8 mouse cellular contexts compared by ENCODE assay signal in genomic region chr11:58301057-58301456, GRCm38 (mm10). TPM values are rescaled to one million over a fixed set of nuclear protein-coding genes. Genes with fewer than 3 reads are reported as not detected.
DNase-seq lines count a peak whose midpoint lies in the region; ATAC-seq and TF ChIP-seq lines count a peak whose summit lies in the region.

No protein-coding gene starts in this region.

- no peaks in the 10 kb centered on the region for H3K27me3 ChIP-seq in heart, embryonic 11.5 days (ENCODE audit: control insufficient read depth, insufficient read depth, low read length)
- no peaks in the 10 kb centered on the region for H3K27me3 ChIP-seq in kidney, embryonic 15.5 days
- no peaks in the 10 kb centered on the region for H3K27me3 ChIP-seq in midbrain, postnatal 0 days (ENCODE audit: insufficient read depth, low read length)
- no peaks in the 10 kb centered on the region for H3K27me3 ChIP-seq in stomach, embryonic 14.5 days (ENCODE audit: control insufficient read depth, insufficient read depth, low read length)

- peaks cover 4% of the 10 kb centered on the region; the same call in 1 of the 2 replicates for H3K4me1 ChIP-seq in bone marrow macrophage, adult 2 months (ENCODE audit: control insufficient read depth, insufficient read depth, low read length)
- no peaks in the 10 kb centered on the region for H3K4me1 ChIP-seq in heart, embryonic 11.5 days (ENCODE audit: control insufficient read depth, insufficient read depth, low read length)
- peaks cover 15% of the 10 kb centered on the region for H3K4me1 ChIP-seq in kidney, embryonic 15.5 days
- no peaks in the 10 kb centered on the region for H3K4me1 ChIP-seq in midbrain, postnatal 0 days (ENCODE audit: insufficient read depth, low read length)
- peaks cover 5% of the 10 kb centered on the region; the same call in 1 of the 2 replicates for H3K4me1 ChIP-seq in stomach, embryonic 14.5 days (ENCODE audit: control insufficient read depth, insufficient read depth, low read length)

- no peaks in the 10 kb centered on the region for H3K9me3 ChIP-seq in heart, embryonic 11.5 days (replicated peaks; ENCODE audit: control insufficient read depth, low read length)
- H3K9me3 ChIP-seq in kidney, embryonic 15.5 days (replicated peaks): no peaks in the 10 kb centered on the region
- no peaks in the 10 kb centered on the region for H3K9me3 ChIP-seq in midbrain, postnatal 0 days (ENCODE audit: low read length)
- no peaks in the 10 kb centered on the region for H3K9me3 ChIP-seq in stomach, embryonic 14.5 days (ENCODE audit: control insufficient read depth, low read depth, low read length)

- peak overlapping the region; percentile 73 for H3K4me3 ChIP-seq in bone marrow macrophage, adult 2 months (ENCODE audit: insufficient read depth, low read length)
- H3K4me3 ChIP-seq in heart, embryonic 11.5 days (ENCODE audit: low read depth, low read length): peak overlapping the region; percentile 68
- H3K4me3 ChIP-seq in kidney, embryonic 15.5 days (replicated peaks): peak overlapping the region; percentile 71
- H3K4me3 ChIP-seq in midbrain, postnatal 0 days (ENCODE audit: low read depth, low read length): peak overlapping the region; percentile 63
- peak overlapping the region; percentile 54 for H3K4me3 ChIP-seq in stomach, embryonic 14.5 days (ENCODE audit: low read depth, low read length)

- TF ChIP-seq POLR2A in bone marrow macrophage, adult 2 months (IDR thresholded peaks at IDR 0.05; ENCODE audit: borderline replicate concordance, low read depth, low read length): no peak

- H3K27ac ChIP-seq in bone marrow macrophage, adult 2 months (ENCODE audit: insufficient read depth, low read depth, low read length): no peak overlapping the region
- no peak overlapping the region for H3K27ac ChIP-seq in heart, embryonic 11.5 days (ENCODE audit: low read depth, low read length)
- peak overlapping the region; percentile 52; the same call in 1 of the 2 replicates for H3K27ac ChIP-seq in kidney, embryonic 15.5 days
- H3K27ac ChIP-seq in midbrain, postnatal 0 days (ENCODE audit: low read depth, low read length): peak overlapping the region; percentile 79
- no peak overlapping the region for H3K27ac ChIP-seq in stomach, embryonic 14.5 days (ENCODE audit: low read length)

- H3K9ac ChIP-seq in heart, embryonic 11.5 days (ENCODE audit: low read depth, low read length): no peak overlapping the region
- peak overlapping the region; percentile 31 for H3K9ac ChIP-seq in kidney, embryonic 15.5 days
- 0 out of 2 replicates have a peak overlapping the region, but pooled peaks have one; percentile 29 for H3K9ac ChIP-seq in midbrain, postnatal 0 days (replicated peaks; ENCODE audit: low read length, poor library complexity, severe bottlenecking)
- no peak overlapping the region for H3K9ac ChIP-seq in stomach, embryonic 14.5 days (replicated peaks; ENCODE audit: low read depth, low read length)

- WGBS in heart, embryonic 11.5 days (ENCODE audit: insufficient replicate concordance): 18% methylated on average over 13 of the region's 13 CpGs
- 14% methylated on average over 13 of the region's 13 CpGs for WGBS in kidney, embryonic 15.5 days
- 8% methylated on average over 13 of the region's 13 CpGs for WGBS in midbrain, postnatal 0 days
- WGBS in stomach, embryonic 14.5 days: 11% methylated on average over 13 of the region's 13 CpGs

- peak; percentile 56 for ATAC-seq in erythroblast, adult 5-6 weeks (replicated peaks; ENCODE audit: low FRiP score, poor library complexity, severe bottlenecking)
- no peak for ATAC-seq in heart, embryonic 11.5 days (replicated peaks; ENCODE audit: insufficient number of reproducible peaks, low FRiP score, low TSS enrichment)
- no peak for ATAC-seq in kidney, embryonic 15.5 days (replicated peaks; ENCODE audit: low FRiP score)
- peak; percentile 39; the same call in 1 of the 2 replicates for ATAC-seq in midbrain, postnatal 0 days (ENCODE audit: low FRiP score)
- ATAC-seq in stomach, embryonic 14.5 days (ENCODE audit: insufficient number of reproducible peaks, insufficient read depth, low FRiP score, low read depth): no peak

- H3K36me3 ChIP-seq in heart, embryonic 11.5 days (ENCODE audit: control insufficient read depth, insufficient read depth, low read length): no peaks in the 10 kb centered on the region
- H3K36me3 ChIP-seq in kidney, embryonic 15.5 days: no peaks in the 10 kb centered on the region
- H3K36me3 ChIP-seq in midbrain, postnatal 0 days (ENCODE audit: insufficient read depth, low read length): no peaks in the 10 kb centered on the region
- H3K36me3 ChIP-seq in stomach, embryonic 14.5 days (ENCODE audit: control insufficient read depth, insufficient read depth, low read length): no peaks in the 10 kb centered on the region

- DNase-seq in CD4-positive, CD25-positive, alpha-beta regulatory T cell, adult 2 months (ENCODE audit: low read depth, low spot score): peak; percentile 84
- peak; percentile 80 for DNase-seq in liver
- DNase-seq in midbrain, postnatal 0 days (ENCODE audit: low spot score): peak; percentile 70

- peak; percentile 82 for TF ChIP-seq CTCF in bone marrow macrophage, adult 2 months (IDR thresholded peaks at IDR 0.05; ENCODE audit: low read depth, low read length)
- peak; percentile 88 for TF ChIP-seq CTCF in midbrain, postnatal 0 days (IDR thresholded peaks at IDR 0.05)

- peak overlapping the region; percentile 60 for H3K4me2 ChIP-seq in heart, embryonic 11.5 days
- peak overlapping the region; percentile 63 for H3K4me2 ChIP-seq in kidney, embryonic 15.5 days
- peak overlapping the region; percentile 46 for H3K4me2 ChIP-seq in midbrain, postnatal 0 days (ENCODE audit: low read depth, low read length, poor library complexity, severe bottlenecking)
- peak overlapping the region; percentile 50 for H3K4me2 ChIP-seq in stomach, embryonic 14.5 days (replicated peaks; ENCODE audit: low read depth, low read length)

RNA-seq across cellular contexts. Expression of gene Zfp692, which starts 5.8 kb away (rescaled TPM):
- polyA plus RNA-seq in bone marrow macrophage, adult 2 months (2012; ENCODE audit: insufficient read depth, insufficient read length, missing spikeins): 12.1 and 13.5 TPM in 2 replicates
- 1.5 and 4.6 TPM in 2 replicates for total RNA-seq in erythroblast, adult 5-6 weeks (2015; ENCODE audit: low replicate concordance)
- total RNA-seq in erythroblast, adult 5-6 weeks (2017; ENCODE audit: low replicate concordance): 3.8 and 3.9 TPM in 2 replicates
- 8.2 and 9.3 TPM in 2 replicates for polyA plus RNA-seq in heart, embryonic 11.5 days (2014; fragmentation: Nextera tagmentation; extraction: Ambion mirVana)
- 29.1 and 30.5 TPM in 2 replicates for polyA plus RNA-seq in kidney, embryonic 15.5 days (2015; fragmentation: Nextera tagmentation; extraction: Ambion mirVana)
- 24.4 and 26.0 TPM in 2 replicates for total RNA-seq in midbrain, postnatal 0 days (2014; rRNA removed)
- polyA plus RNA-seq in midbrain, postnatal 0 days (2015; fragmentation: Nextera tagmentation; extraction: Ambion mirVana): 20.1 and 22.6 TPM in 2 replicates
- polyA plus RNA-seq in stomach, embryonic 14.5 days (2014; fragmentation: Nextera tagmentation; extraction: Ambion mirVana): 19.8 and 21.3 TPM in 2 replicates

RNA-seq across cellular contexts. Expression of gene 4930438A08Rik, which starts 26.5 kb away (rescaled TPM):
- polyA plus RNA-seq in bone marrow macrophage, adult 2 months (2012; ENCODE audit: insufficient read depth, insufficient read length, missing spikeins): not detected in 2 replicates
- total RNA-seq in erythroblast, adult 5-6 weeks (2015; ENCODE audit: low replicate concordance): 18.4 and 20.9 TPM in 2 replicates
- total RNA-seq in erythroblast, adult 5-6 weeks (2017; ENCODE audit: low replicate concordance): 11.7 and 16.9 TPM in 2 replicates
- not detected in 2 replicates for polyA plus RNA-seq in heart, embryonic 11.5 days (2014; fragmentation: Nextera tagmentation; extraction: Ambion mirVana)
- polyA plus RNA-seq in kidney, embryonic 15.5 days (2015; fragmentation: Nextera tagmentation; extraction: Ambion mirVana): 0.18 TPM in 1 of 2 replicates, not detected in the other
- 0.09 and 0.38 TPM in 2 replicates for total RNA-seq in midbrain, postnatal 0 days (2014; rRNA removed)
- not detected in 2 replicates for polyA plus RNA-seq in midbrain, postnatal 0 days (2015; fragmentation: Nextera tagmentation; extraction: Ambion mirVana)
- polyA plus RNA-seq in stomach, embryonic 14.5 days (2014; fragmentation: Nextera tagmentation; extraction: Ambion mirVana): not detected in 2 replicates

RNA-seq across cellular contexts. Expression of gene Zfp672, which starts 29.1 kb away (rescaled TPM):
- 14.2 TPM in 2 replicates for polyA plus RNA-seq in bone marrow macrophage, adult 2 months (2012; ENCODE audit: insufficient read depth, insufficient read length, missing spikeins)
- total RNA-seq in erythroblast, adult 5-6 weeks (2015; ENCODE audit: low replicate concordance): 15.0 and 31.9 TPM in 2 replicates
- 28.5 and 31.1 TPM in 2 replicates for total RNA-seq in erythroblast, adult 5-6 weeks (2017; ENCODE audit: low replicate concordance)
- 31.2 and 33.8 TPM in 2 replicates for polyA plus RNA-seq in heart, embryonic 11.5 days (2014; fragmentation: Nextera tagmentation; extraction: Ambion mirVana)
- 36.2 and 40.4 TPM in 2 replicates for polyA plus RNA-seq in kidney, embryonic 15.5 days (2015; fragmentation: Nextera tagmentation; extraction: Ambion mirVana)
- total RNA-seq in midbrain, postnatal 0 days (2014; rRNA removed): 38.1 and 42.1 TPM in 2 replicates
- polyA plus RNA-seq in midbrain, postnatal 0 days (2015; fragmentation: Nextera tagmentation; extraction: Ambion mirVana): 41.1 and 46.9 TPM in 2 replicates
- 41.8 and 44.9 TPM in 2 replicates for polyA plus RNA-seq in stomach, embryonic 14.5 days (2014; fragmentation: Nextera tagmentation; extraction: Ambion mirVana)

RNA-seq across cellular contexts. Expression of gene Sh3bp5l, which starts 29.5 kb away (rescaled TPM):
- 17.3 and 19.2 TPM in 2 replicates for polyA plus RNA-seq in bone marrow macrophage, adult 2 months (2012; ENCODE audit: insufficient read depth, insufficient read length, missing spikeins)
- total RNA-seq in erythroblast, adult 5-6 weeks (2015; ENCODE audit: low replicate concordance): 13.6 and 20.0 TPM in 2 replicates
- 31.9 and 94.6 TPM in 2 replicates for total RNA-seq in erythroblast, adult 5-6 weeks (2017; ENCODE audit: low replicate concordance)
- 17.5 and 17.7 TPM in 2 replicates for polyA plus RNA-seq in heart, embryonic 11.5 days (2014; fragmentation: Nextera tagmentation; extraction: Ambion mirVana)
- 34.2 and 37.0 TPM in 2 replicates for polyA plus RNA-seq in kidney, embryonic 15.5 days (2015; fragmentation: Nextera tagmentation; extraction: Ambion mirVana)
- 44.0 and 53.8 TPM in 2 replicates for total RNA-seq in midbrain, postnatal 0 days (2014; rRNA removed)
- 42.4 and 46.3 TPM in 2 replicates for polyA plus RNA-seq in midbrain, postnatal 0 days (2015; fragmentation: Nextera tagmentation; extraction: Ambion mirVana)
- 22.4 and 24.2 TPM in 2 replicates for polyA plus RNA-seq in stomach, embryonic 14.5 days (2014; fragmentation: Nextera tagmentation; extraction: Ambion mirVana)

Comparison
In these comparisons a context has a peak if more than half of its experiments do, and no peak if none do; other contexts are left out.
1. H3K27ac ChIP-seq: peak in kidney, embryonic 15.5 days (single experiment) and midbrain, postnatal 0 days (single experiment); none in bone marrow macrophage, adult 2 months (single experiment), heart, embryonic 11.5 days (single experiment) and stomach, embryonic 14.5 days (single experiment).
2. ATAC-seq: peak in erythroblast, adult 5-6 weeks (single experiment) and midbrain, postnatal 0 days (single experiment); none in heart, embryonic 11.5 days (single experiment), kidney, embryonic 15.5 days (single experiment) and stomach, embryonic 14.5 days (single experiment).
3. H3K9ac ChIP-seq: peak in kidney, embryonic 15.5 days (single experiment) and midbrain, postnatal 0 days (single experiment); none in heart, embryonic 11.5 days (single experiment) and stomach, embryonic 14.5 days (single experiment).
4. Peak in every context shown above with its lines, with median percentiles within 50 percentile points of each other: DNase-seq, H3K4me3 ChIP-seq and H3K4me2 ChIP-seq.